ENCODE assay signal across 16 mouse cellular contexts in the genomic region with DNA sequence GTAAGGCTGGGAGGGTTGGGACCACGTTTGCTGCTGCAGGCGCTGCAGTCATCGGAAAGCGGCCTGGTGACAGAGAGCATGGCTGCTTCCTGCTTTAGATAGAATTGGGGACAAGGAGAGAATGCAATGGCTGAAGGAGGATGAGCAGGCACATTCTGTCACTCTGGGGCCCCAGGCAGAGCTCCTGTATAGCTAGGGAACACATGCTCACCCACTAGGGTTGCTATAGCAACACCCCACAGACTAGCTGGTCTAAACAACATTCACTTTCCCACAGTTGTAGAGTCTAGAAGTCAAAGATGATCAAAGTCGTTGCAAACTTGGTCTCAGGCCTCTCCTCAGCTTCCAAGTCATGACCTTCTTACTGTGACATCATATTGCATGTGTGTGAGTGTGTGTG. TPM values are rescaled to one million over a fixed set of nuclear protein-coding genes. Genes with fewer than 3 reads are reported as not detected.
A peak's percentile ranks its signal among the peaks of the same experiment; 100 is the strongest.
DNase-seq lines count a peak whose midpoint lies in the region; ATAC-seq and TF ChIP-seq lines count a peak whose summit lies in the region.
"Had no signal": no experiment of that assay in that cellular context is flagged by ENCODE, and none has a peak within 500 bp of the region (broad histone marks: within the 10 kb centered on the region; RNA-seq: fewer than 3 reads in every experiment).

No protein-coding gene starts in this region.

- peaks cover 15% of the 10 kb centered on the region for H3K4me1 ChIP-seq in olfactory bulb, adult 2 months (ENCODE audit: control insufficient read depth, insufficient read depth, low read length)
- H3K4me1 ChIP-seq: embryonic facial prominence, embryonic 12.5 days; forebrain, embryonic 12.5 days; liver, embryonic 13.5 days had no signal

- H3K4me3 ChIP-seq in olfactory bulb, adult 2 months (ENCODE audit: insufficient read depth, low read depth, low read length) = no peak overlapping the region
- H3K4me3 ChIP-seq: embryonic facial prominence, embryonic 12.5 days; forebrain, embryonic 12.5 days; liver, embryonic 13.5 days had no signal

- WGBS in olfactory bulb, adult 2 months = 42% methylated on average over 5 of the region's 5 CpGs

- DNase-seq in layer of hippocampus, adult 18-20 months (ENCODE audit: low spot score in 2 of 2) = peak; percentile 63 to 81
- DNase-seq in layer of hippocampus, postnatal 25 days (ENCODE audit: extremely low spot score in 1 of 2, low spot score in 1 of 2) = no peak
- DNase-seq in layer of hippocampus, adult 9-11 months = peak; percentile 82
- DNase-seq in heart, adult 9 months (ENCODE audit: low spot score in 2 of 2) = no peak
- DNase-seq in urinary bladder, postnatal 4 days (ENCODE audit: low spot score in 2 of 2) = no peak
- DNase-seq: cerebellum, postnatal 36 days; kidney, postnatal 4 days; liver, embryonic 13.5 days; midbrain, embryonic 14.5 days had no signal

- TF ChIP-seq POLR2A in olfactory bulb, adult 2 months (IDR thresholded peaks at IDR 0.05; ENCODE audit: insufficient read depth, low read depth, low read length) = no peak

- ATAC-seq in frontal cortex, adult (ENCODE audit: low TSS enrichment) = peak; percentile 95
- ATAC-seq in erythroblast, adult 5-6 weeks (replicated peaks; ENCODE audit: low FRiP score, poor library complexity, severe bottlenecking) = no peak
- ATAC-seq: intestine, postnatal 0 days had no signal

- H3K27ac ChIP-seq in olfactory bulb, adult 2 months (ENCODE audit: insufficient read depth, low read depth, low read length) = peak overlapping the region; percentile 63
- H3K27ac ChIP-seq: embryonic facial prominence, embryonic 12.5 days; forebrain, embryonic 12.5 days; liver, embryonic 13.5 days; stomach, postnatal 0 days had no signal

- TF ChIP-seq CTCF in olfactory bulb, adult 2 months (IDR thresholded peaks at IDR 0.05; ENCODE audit: insufficient read depth, low read depth, low read length) = no peak

RNA-seq across cellular contexts. Expression of a gene that starts 29.9 kb away (rescaled TPM):
- total RNA-seq in layer of hippocampus, adult 18-20 months (2021) = 100 to 1,000 TPM; 378 to 414 TPM
- total RNA-seq in layer of hippocampus, postnatal 25 days (2021) = 100 to 1,000 TPM; 369 to 392 TPM
- polyA plus RNA-seq in olfactory bulb, adult 2 months (2012; ENCODE audit: insufficient read depth, insufficient read length, low replicate concordance, missing spikeins) = not detected in 2 replicates
- 286 and 303 TPM in 2 replicates for total RNA-seq in erythroblast, adult 5-6 weeks (2015; ENCODE audit: low replicate concordance)
- total RNA-seq in erythroblast, adult 5-6 weeks (2017; ENCODE audit: low replicate concordance) = 66.1 and 101 TPM in 2 replicates

Comparison
In these comparisons a context has a peak if more than half of its experiments do, and no peak if none do; other contexts are left out.
1. DNase-seq: peak in layer of hippocampus, adult 18-20 months (2 of 2) and layer of hippocampus, adult 9-11 months (single experiment); none in layer of hippocampus, postnatal 25 days (0 of 2), heart, adult 9 months (0 of 2) and urinary bladder, postnatal 4 days (0 of 2).